In the genomic region with DNA sequence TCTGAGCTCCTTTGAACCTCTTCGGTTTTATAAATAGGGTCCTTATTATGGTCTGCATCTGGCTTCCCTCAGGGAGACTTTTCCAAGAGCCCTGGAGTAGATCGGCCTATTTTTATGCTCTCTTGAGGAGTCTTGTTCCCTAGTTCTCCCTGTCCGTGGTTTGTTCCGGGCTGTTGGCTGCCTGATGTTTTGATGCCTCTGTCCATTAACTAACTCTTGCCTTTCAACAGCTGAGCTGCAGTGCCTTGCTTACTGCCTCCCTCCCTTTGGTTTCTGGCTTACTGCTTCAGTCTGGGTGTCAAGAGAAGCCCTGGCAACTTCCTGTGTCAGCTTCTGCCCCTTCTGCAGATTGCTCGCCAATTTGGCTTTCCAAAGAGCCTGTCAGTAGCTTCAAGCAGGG, we compare ENCODE assay signal across 20 mouse cellular contexts. TPM values are rescaled to one million over a fixed set of nuclear protein-coding genes. Genes with fewer than 3 reads are reported as not detected.
DNase-seq lines count a peak whose midpoint lies in the region; ATAC-seq lines count a peak whose summit lies in the region.
"Had no signal": no experiment of that assay in that cellular context is flagged by ENCODE, and none has a peak within 500 bp of the region (broad histone marks: within the 10 kb centered on the region; RNA-seq: fewer than 3 reads in every experiment).

No protein-coding gene starts in this region.

- no peak for DNase-seq in cerebellum, postnatal 4 days (ENCODE audit: low spot score in 2 of 2)
- DNase-seq in heart, adult 8-10 months (ENCODE audit: low spot score), result no peak
- DNase-seq in left cerebral cortex, postnatal 14 days (ENCODE audit: low spot score in 2 of 2), result peak; percentile 11 to 19
- no peak for DNase-seq in left cerebral cortex, adult 18-20 months (ENCODE audit: low spot score in 2 of 2)
- DNase-seq in mesoderm, embryonic 11.5 days (ENCODE audit: low read depth, low spot score), result peak; percentile 2
- no peak for DNase-seq in adrenal gland, postnatal 36 days
- DNase-seq: adrenal gland, adult 8-10 months; gastrocnemius, postnatal 25 days; kidney, adult 18-20 months; lung, adult 2 months; spleen, adult 18-20 months; thymus, postnatal 4 days had no signal

- no peaks in the 10 kb centered on the region for H3K27me3 ChIP-seq in heart, embryonic 13.5 days (replicated peaks)
- H3K27me3 ChIP-seq: limb, embryonic 15.5 days had no signal

- no peaks in the 10 kb centered on the region for H3K9me3 ChIP-seq in heart, embryonic 13.5 days
- H3K9me3 ChIP-seq: limb, embryonic 15.5 days had no signal

- no peaks in the 10 kb centered on the region for H3K36me3 ChIP-seq in heart, embryonic 13.5 days
- H3K36me3 ChIP-seq: limb, embryonic 15.5 days had no signal

- H3K27ac ChIP-seq in heart, embryonic 13.5 days (replicated peaks), result no peak overlapping the region
- H3K27ac ChIP-seq: left cerebral cortex, adult 2 months; limb, embryonic 15.5 days; stomach, postnatal 0 days had no signal

- intact Hi-C loops in left cerebral cortex, postnatal 14 days (cut with DNase I), result no loop called here

- no peak overlapping the region for H3K9ac ChIP-seq in heart, embryonic 13.5 days
- H3K9ac ChIP-seq: limb, embryonic 15.5 days had no signal

- H3K4me3 ChIP-seq in heart, embryonic 13.5 days, result no peak overlapping the region
- H3K4me3 ChIP-seq: left cerebral cortex, adult 2 months; limb, embryonic 15.5 days had no signal

- WGBS in heart, embryonic 13.5 days, result 27% methylated on average over 5 of the region's 5 CpGs

- ATAC-seq in cerebellum, adult (ENCODE audit: insufficient number of reproducible peaks, low FRiP score, low TSS enrichment), result peak; percentile 40; the same call in 1 of the 2 replicates
- no peak for ATAC-seq in heart, embryonic 13.5 days (ENCODE audit: extremely low read depth, insufficient number of reproducible peaks, low FRiP score, low TSS enrichment)
- ATAC-seq: forebrain, embryonic 14.5 days had no signal

- peak overlapping the region; percentile 29 for H3K4me2 ChIP-seq in heart, embryonic 13.5 days
- H3K4me2 ChIP-seq: limb, embryonic 15.5 days had no signal

- 0 out of 2 replicates have a peak, but pooled peaks cover 9% of the 10 kb centered on the region for H3K4me1 ChIP-seq in heart, embryonic 13.5 days
- H3K4me1 ChIP-seq: limb, embryonic 15.5 days had no signal

RNA-seq across cellular contexts. Expression of a gene that starts 52.4 kb away (rescaled TPM):
- 0.41 and 0.79 TPM in 2 replicates for polyA plus RNA-seq in heart, embryonic 13.5 days (2015; fragmentation: Nextera tagmentation; extraction: Ambion mirVana)
- not detected for total RNA-seq in heart, adult 8-10 months (2022)
- under 1 TPM in 1 of 2 experiments, not detected in 1; 0.72 TPM for total RNA-seq in left cerebral cortex, postnatal 14 days (2021)
- total RNA-seq in left cerebral cortex, adult 18-20 months (2021), result under 1 TPM in 1 of 2 experiments, not detected in 1; 0.70 TPM
- not detected for total RNA-seq in adrenal gland, postnatal 36 days (2021)
- total RNA-seq: adrenal gland, adult 8-10 months; gastrocnemius, postnatal 25 days; hematopoietic stem cell, adult 5-6 weeks; left cerebral cortex, adult 2 months; megakaryocyte, adult 5-6 weeks had no signal
- polyA plus RNA-seq: limb, embryonic 15.5 days; lung, adult 2 months had no signal

Comparison
In these comparisons a context has a peak if more than half of its experiments do, and no peak if none do; other contexts are left out.
1. DNase-seq: peak in left cerebral cortex, postnatal 14 days (2 of 2) and mesoderm, embryonic 11.5 days (single experiment); none in cerebellum, postnatal 4 days (0 of 2), heart, adult 8-10 months (single experiment), left cerebral cortex, adult 18-20 months (0 of 2) and adrenal gland, postnatal 36 days (0 of 2).